Mouse (Mus musculus): Measurements from ENCODE around the gene Adgrg2. TPM values are rescaled to one million over a fixed set of nuclear protein-coding genes. Genes with fewer than 3 reads are reported as not detected.

Adgrg2 gene
- polyA plus RNA-seq, 1 experiment: not detected

- no peak for TF ChIP-seq TAL1 (IDR thresholded peaks at IDR 0.05; ENCODE audit: low read length)
- TF ChIP-seq GATA1 (IDR thresholded peaks at IDR 0.05; ENCODE audit: low read length): no peak
- Histone ChIP-seq H3K4me3 (replicated peaks) (no peak overlapping the region), H3K4me1 (ENCODE audit: control insufficient read depth) (peaks cover 7% of the 10 kb centered on the region), H3K27me3 (ENCODE audit: control insufficient read depth) (no peaks in the 10 kb centered on the region), H3K36me3 (ENCODE audit: control insufficient read depth) (no peaks in the 10 kb centered on the region), H3K9me3 (ENCODE audit: control insufficient read depth, low read length) (no peaks in the 10 kb centered on the region)
These were observed 104.4 kb downstream of the Adgrg2 start for GRCm38 (mm10) chrX:160494921-160495320.

- TF ChIP-seq TAL1 (IDR thresholded peaks at IDR 0.05; ENCODE audit: low read length): no peak
- TF ChIP-seq GATA1 (IDR thresholded peaks at IDR 0.05; ENCODE audit: low read length): no peak
- H3K27me3 ChIP-seq (ENCODE audit: control insufficient read depth): no peaks in the 10 kb centered on the region
- no peaks in the 10 kb centered on the region for H3K36me3 ChIP-seq (ENCODE audit: control insufficient read depth)
- no peaks in the 10 kb centered on the region for H3K9me3 ChIP-seq (ENCODE audit: control insufficient read depth, low read length)
- peaks cover 9% of the 10 kb centered on the region for H3K4me1 ChIP-seq (ENCODE audit: control insufficient read depth)
- no peak overlapping the region for H3K4me3 ChIP-seq (replicated peaks)
These were observed 106.0 kb downstream of the Adgrg2 start for GRCm38 (mm10) chrX:160496473-160496872.

- Histone ChIP-seq H3K4me1 (ENCODE audit: control insufficient read depth) (peaks cover 20% of the 10 kb centered on the region), H3K27me3 (ENCODE audit: control insufficient read depth) (no peaks in the 10 kb centered on the region; the same call in 1 of the 2 replicates), H3K4me3 (replicated peaks) (no peak overlapping the region), H3K9me3 (ENCODE audit: control insufficient read depth, low read length) (peaks cover 4% of the 10 kb centered on the region), H3K36me3 (ENCODE audit: control insufficient read depth) (no peaks in the 10 kb centered on the region)
- TF ChIP-seq TAL1 (IDR thresholded peaks at IDR 0.05; ENCODE audit: low read length) (no peak), GATA1 (IDR thresholded peaks at IDR 0.05; ENCODE audit: low read length) (no peak)
These were observed 110.6 kb downstream of the Adgrg2 start for GRCm38 (mm10) chrX:160501095-160501494.

GRCm38 (mm10) chrX:160501687-160502047, 111.2 kb downstream of the Adgrg2 start:
- Histone ChIP-seq H3K9me3 (ENCODE audit: control insufficient read depth, low read length) (peaks cover 4% of the 10 kb centered on the region), H3K36me3 (ENCODE audit: control insufficient read depth) (no peaks in the 10 kb centered on the region)
- no peak for TF ChIP-seq TAL1 (IDR thresholded peaks at IDR 0.05; ENCODE audit: low read length)
- no peak for TF ChIP-seq GATA1 (IDR thresholded peaks at IDR 0.05; ENCODE audit: low read length)

GRCm38 (mm10) chrX:160502048-160503041, 111.9 kb downstream of the Adgrg2 start, which contains the start of gene Phka2:
Gene Phka2, plus strand, starts transcription at chrX:160502166.
- Histone ChIP-seq H3K9me3 (ENCODE audit: control insufficient read depth, low read length) (peaks cover 4% of the 10 kb centered on the region), H3K4me1 (ENCODE audit: control insufficient read depth) (peaks cover 13% of the 10 kb centered on the region), H3K36me3 (ENCODE audit: control insufficient read depth) (peaks cover 3% of the 10 kb centered on the region), H3K4me3 (replicated peaks) (peak within 1 kb of the TSS; percentile 88), H3K27me3 (ENCODE audit: control insufficient read depth) (no peaks in the 10 kb centered on the region; the same call in 1 of the 2 replicates)
- no peak for TF ChIP-seq TAL1 (IDR thresholded peaks at IDR 0.05; ENCODE audit: low read length)
- TF ChIP-seq GATA1 (IDR thresholded peaks at IDR 0.05; ENCODE audit: low read length): no peak

More at GRCm38 (mm10) chrX:160501687-160502047, 111.2 kb downstream of the Adgrg2 start:
- Histone ChIP-seq H3K4me1 (ENCODE audit: control insufficient read depth) (peaks cover 16% of the 10 kb centered on the region), H3K27me3 (ENCODE audit: control insufficient read depth) (no peaks in the 10 kb centered on the region; the same call in 1 of the 2 replicates), H3K4me3 (replicated peaks) (peak overlapping the region; percentile 88)

GRCm38 (mm10) chrX:160509046-160509445, 118.6 kb downstream of the Adgrg2 start:
- H3K27me3 ChIP-seq (ENCODE audit: control insufficient read depth): no peaks in the 10 kb centered on the region
- H3K4me1 ChIP-seq (ENCODE audit: control insufficient read depth): peaks cover 3% of the 10 kb centered on the region; the same call in 1 of the 2 replicates
- H3K36me3 ChIP-seq (ENCODE audit: control insufficient read depth): peaks cover 3% of the 10 kb centered on the region
- TF ChIP-seq TAL1 (IDR thresholded peaks at IDR 0.05; ENCODE audit: low read length): no peak
- TF ChIP-seq GATA1 (IDR thresholded peaks at IDR 0.05; ENCODE audit: low read length): no peak
- no peaks in the 10 kb centered on the region for H3K9me3 ChIP-seq (ENCODE audit: control insufficient read depth, low read length)
- no peak overlapping the region for H3K4me3 ChIP-seq (replicated peaks)

GRCm38 (mm10) chrX:160510197-160510596, 119.7 kb downstream of the Adgrg2 start:
- peaks cover 3% of the 10 kb centered on the region for H3K36me3 ChIP-seq (ENCODE audit: control insufficient read depth)
- H3K4me3 ChIP-seq (replicated peaks): no peak overlapping the region
- H3K27me3 ChIP-seq (ENCODE audit: control insufficient read depth): no peaks in the 10 kb centered on the region
- H3K4me1 ChIP-seq (ENCODE audit: control insufficient read depth): no peaks in the 10 kb centered on the region; the same call in 1 of the 2 replicates
- no peaks in the 10 kb centered on the region for H3K9me3 ChIP-seq (ENCODE audit: control insufficient read depth, low read length)
- TF ChIP-seq TAL1 (IDR thresholded peaks at IDR 0.05; ENCODE audit: low read length) (no peak), GATA1 (IDR thresholded peaks at IDR 0.05; ENCODE audit: low read length) (no peak)

GRCm38 (mm10) chrX:160516027-160516426, 125.5 kb downstream of the Adgrg2 start:
- TF ChIP-seq GATA1 (IDR thresholded peaks at IDR 0.05; ENCODE audit: low read length): no peak
- no peaks in the 10 kb centered on the region; the same call in 1 of the 2 replicates for H3K36me3 ChIP-seq (ENCODE audit: control insufficient read depth)
- no peaks in the 10 kb centered on the region for H3K4me1 ChIP-seq (ENCODE audit: control insufficient read depth)
- no peaks in the 10 kb centered on the region for H3K27me3 ChIP-seq (ENCODE audit: control insufficient read depth)
- no peaks in the 10 kb centered on the region for H3K9me3 ChIP-seq (ENCODE audit: control insufficient read depth, low read length)
- no peak overlapping the region for H3K4me3 ChIP-seq (replicated peaks)

GRCm38 (mm10) chrX:160542772-160543171, 152.3 kb downstream of the Adgrg2 start:
- peaks cover 33% of the 10 kb centered on the region for H3K36me3 ChIP-seq (ENCODE audit: control insufficient read depth)
- TF ChIP-seq GATA1 (IDR thresholded peaks at IDR 0.05; ENCODE audit: low read length): no peak
- TF ChIP-seq TAL1 (IDR thresholded peaks at IDR 0.05; ENCODE audit: low read length): no peak

More at GRCm38 (mm10) chrX:160542772-160543171, 152.3 kb downstream of the Adgrg2 start:
- no peak overlapping the region for H3K4me3 ChIP-seq (replicated peaks)
- H3K9me3 ChIP-seq (ENCODE audit: control insufficient read depth, low read length): no peaks in the 10 kb centered on the region
- H3K4me1 ChIP-seq (ENCODE audit: control insufficient read depth): no peaks in the 10 kb centered on the region
- no peaks in the 10 kb centered on the region for H3K27me3 ChIP-seq (ENCODE audit: control insufficient read depth)

Other genes starting within 250 kb of the Adgrg2 start
- gene Phka2, start 111.5 kb downstream of the Adgrg2 start, polyA plus RNA-seq (2012): 0.41 and 0.62 TPM in 2 replicates